ENCODE assay signal across 21 mouse cellular contexts in the genomic region with DNA sequence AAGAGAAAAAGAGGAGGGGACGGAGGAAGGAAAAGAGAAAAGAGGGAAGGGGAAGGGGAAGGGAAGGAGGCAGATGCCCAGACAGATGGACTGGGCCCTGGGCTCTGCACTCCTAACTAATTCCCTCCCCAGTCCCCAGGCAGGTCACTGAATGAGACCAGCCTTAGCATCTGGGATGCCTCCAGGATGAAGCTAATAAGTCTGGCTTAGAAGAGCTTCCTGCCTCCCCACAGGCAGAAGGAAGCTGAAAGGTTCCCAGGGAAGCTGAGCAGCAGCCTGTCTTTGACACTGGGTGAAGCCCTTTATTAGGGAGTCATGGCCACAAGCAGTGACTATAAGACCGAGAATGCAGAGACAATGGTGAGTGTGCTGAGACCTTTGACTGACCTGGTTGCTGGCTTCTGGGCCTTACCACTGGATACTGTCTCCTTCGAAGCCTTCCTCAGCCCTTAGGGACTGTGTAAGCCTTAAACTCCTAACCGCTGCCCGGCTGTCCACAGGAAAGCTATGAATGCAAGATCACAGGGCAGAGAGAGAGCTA.
DNase-seq lines count a peak whose midpoint lies in the region; ATAC-seq and TF ChIP-seq lines count a peak whose summit lies in the region.
"Had no signal": no experiment of that assay in that cellular context is flagged by ENCODE, and none has a peak within 500 bp of the region (broad histone marks: within the 10 kb centered on the region; RNA-seq: fewer than 3 reads in every experiment).

No protein-coding gene starts in this region.

- H3K4me3 ChIP-seq in heart, postnatal 0 days (ENCODE audit: low read depth, low read length), result no peak overlapping the region
- no peak overlapping the region for H3K4me3 ChIP-seq in liver, embryonic 13.5 days (replicated peaks)
- H3K4me3 ChIP-seq in liver, embryonic 11.5 days (ENCODE audit: low read depth, low read length), result no peak overlapping the region
- no peak overlapping the region for H3K4me3 ChIP-seq in olfactory bulb, adult 2 months (ENCODE audit: insufficient read depth, low read depth, low read length)
- H3K4me3 ChIP-seq: heart, adult 2 months had no signal

- no peaks in the 10 kb centered on the region for H3K9me3 ChIP-seq in heart, postnatal 0 days (replicated peaks; ENCODE audit: control insufficient read depth, low read length)
- H3K9me3 ChIP-seq in liver, embryonic 13.5 days (replicated peaks), result no peaks in the 10 kb centered on the region
- H3K9me3 ChIP-seq in liver, embryonic 11.5 days (ENCODE audit: control insufficient read depth, low read length), result no peaks in the 10 kb centered on the region

- no peaks in the 10 kb centered on the region for H3K4me1 ChIP-seq in heart, postnatal 0 days (ENCODE audit: control insufficient read depth, insufficient read depth)
- H3K4me1 ChIP-seq in liver, embryonic 13.5 days (replicated peaks), result peaks cover 31% of the 10 kb centered on the region
- H3K4me1 ChIP-seq in liver, embryonic 11.5 days (replicated peaks; ENCODE audit: control insufficient read depth, insufficient read depth, low read length), result peaks cover 3% of the 10 kb centered on the region
- peaks cover 27% of the 10 kb centered on the region for H3K4me1 ChIP-seq in olfactory bulb, adult 2 months (ENCODE audit: control insufficient read depth, insufficient read depth, low read length)

- H3K36me3 ChIP-seq in heart, postnatal 0 days (replicated peaks; ENCODE audit: control insufficient read depth, insufficient read depth, low read length), result no peaks in the 10 kb centered on the region
- H3K36me3 ChIP-seq in liver, embryonic 13.5 days, result no peaks in the 10 kb centered on the region
- no peaks in the 10 kb centered on the region for H3K36me3 ChIP-seq in liver, embryonic 11.5 days (ENCODE audit: control insufficient read depth, insufficient read depth, low read length)

- WGBS in heart, postnatal 0 days, result 71% methylated on average over 5 of the region's 5 CpGs
- 63% methylated on average over 5 of the region's 5 CpGs for WGBS in liver, embryonic 13.5 days (ENCODE audit: insufficient replicate concordance)
- 71% methylated on average over 5 of the region's 5 CpGs for WGBS in liver, embryonic 11.5 days
- WGBS in olfactory bulb, adult 2 months, result 74% methylated on average over 5 of the region's 5 CpGs

- peak; percentile 37; the same call in 1 of the 2 replicates for ATAC-seq in heart, postnatal 0 days (ENCODE audit: insufficient read depth, low read depth)
- no peak for ATAC-seq in liver, embryonic 13.5 days (ENCODE audit: low read depth)
- no peak for ATAC-seq in liver, embryonic 11.5 days (replicated peaks; ENCODE audit: low FRiP score)
- ATAC-seq in granulocyte monocyte progenitor cell, adult 5-6 weeks (replicated peaks; ENCODE audit: poor library complexity, severe bottlenecking), result no peak
- ATAC-seq: activated CD4-positive, CD25-positive, alpha-beta regulatory T cell, adult 4 months; forebrain, postnatal 0 days; hindbrain, embryonic 16.5 days; Patski had no signal

- peak; percentile 63 for DNase-seq in cerebellum, adult 9-11 months
- DNase-seq in cerebellum, postnatal 4 days (ENCODE audit: low spot score in 2 of 2), result no peak
- DNase-seq in heart, postnatal 0 days (ENCODE audit: low spot score), result no peak
- no peak for DNase-seq in heart, postnatal 14 days
- DNase-seq in liver, embryonic 13.5 days, result no peak
- no peak for DNase-seq in liver, embryonic 11.5 days (ENCODE audit: low spot score)
- DNase-seq: adrenal gland, postnatal 14 days; B cell, adult 2 months; forebrain, postnatal 0 days; heart, adult 2 months; kidney, adult 2 months; liver; lung, adult 2 months; midbrain, embryonic 14.5 days; thymus, adult 18-20 months had no signal

- H3K4me2 ChIP-seq in heart, postnatal 0 days (ENCODE audit: low read depth, low read length), result no peak overlapping the region
- no peak overlapping the region for H3K4me2 ChIP-seq in liver, embryonic 13.5 days
- no peak overlapping the region for H3K4me2 ChIP-seq in liver, embryonic 11.5 days

- no peak for TF ChIP-seq EP300 in heart, postnatal 0 days (IDR thresholded peaks at IDR 0.05; ENCODE audit: low read depth)

- H3K27me3 ChIP-seq in heart, postnatal 0 days (ENCODE audit: control insufficient read depth, insufficient read depth, low read length), result no peaks in the 10 kb centered on the region
- H3K27me3 ChIP-seq in liver, embryonic 13.5 days, result no peaks in the 10 kb centered on the region
- no peaks in the 10 kb centered on the region for H3K27me3 ChIP-seq in liver, embryonic 11.5 days (replicated peaks; ENCODE audit: control insufficient read depth, insufficient read depth, low read length)
- H3K27me3 ChIP-seq: Patski had no signal

- TF ChIP-seq CTCF in heart, postnatal 0 days (IDR thresholded peaks at IDR 0.05; ENCODE audit: low read depth), result no peak
- no peak for TF ChIP-seq CTCF in olfactory bulb, adult 2 months (IDR thresholded peaks at IDR 0.05; ENCODE audit: insufficient read depth, low read depth, low read length)

- intact Hi-C loops in heart, postnatal 14 days (cut with DNase I), result no loop called here

- no peak for TF ChIP-seq POLR2A in olfactory bulb, adult 2 months (IDR thresholded peaks at IDR 0.05; ENCODE audit: insufficient read depth, low read depth, low read length)

- no peak overlapping the region for H3K9ac ChIP-seq in heart, postnatal 0 days (replicated peaks; ENCODE audit: low read depth, low read length)
- H3K9ac ChIP-seq in liver, embryonic 13.5 days, result peak overlapping the region; percentile 10; the same call in 1 of the 2 replicates
- no peak overlapping the region for H3K9ac ChIP-seq in liver, embryonic 11.5 days (ENCODE audit: low read depth, low read length)
- H3K9ac ChIP-seq: forebrain, postnatal 0 days had no signal

- H3K27ac ChIP-seq in heart, postnatal 0 days (ENCODE audit: low read depth), result peak overlapping the region; percentile 47; the same call in 1 of the 2 replicates
- H3K27ac ChIP-seq in liver, embryonic 13.5 days, result 0 out of 2 replicates have a peak overlapping the region, but pooled peaks have one; percentile 19
- no peak overlapping the region for H3K27ac ChIP-seq in liver, embryonic 11.5 days (ENCODE audit: low read depth, low read length)
- H3K27ac ChIP-seq in olfactory bulb, adult 2 months (ENCODE audit: insufficient read depth, low read depth, low read length), result 0 out of 2 replicates have a peak overlapping the region, but pooled peaks have one; percentile 25
- H3K27ac ChIP-seq: heart, adult 2 months; macrophage had no signal
